Mouse (Mus musculus) E14TG2a.4 (cell line): Measurements from ENCODE around the gene Nap1l1.

ENCODE experiments used
- CTCF ChIP-seq: conservative IDR thresholded peaks from 2 replicates; pipeline ENCODE4 v1.5.1; 2014; ENCODE audit warnings: low read length
- NANOG ChIP-seq: IDR thresholded peaks from 2 replicates; pipeline ENCODE4 v1.6.1; 2014; ENCODE audit warnings: borderline replicate concordance, low read length, mixed read lengths
- POU5F1 ChIP-seq: IDR thresholded peaks from 2 replicates; pipeline ENCODE4 v1.6.1; 2014; ENCODE audit warnings: low read length, borderline replicate concordance

GRCm38 (mm10) chr10:111458088-111458487 lies 14.9 kb upstream of the Nap1l1 start:
- TF ChIP-seq POU5F1, result no peak
- TF ChIP-seq CTCF, result no peak
- no peak for TF ChIP-seq NANOG
